Mouse (Mus musculus) G1E (cell line): ENCODE measurements around the gene Wdr24.

Experiments used
- CTCF ChIP-seq: IDR thresholded peaks from 2 replicates; pipeline ENCODE4 v1.5.1; 2012; ENCODE audit warnings: low read depth, low read length, inconsistent platforms, mixed read lengths
- GATA1 ChIP-seq: IDR thresholded peaks from 2 replicates; pipeline ENCODE4 v1.6.1; 2012; ENCODE audit warnings: borderline replicate concordance, low read length, inconsistent platforms, mixed read lengths
- GATA2 ChIP-seq: IDR thresholded peaks from 2 replicates; pipeline ENCODE4 v1.6.1; 2012; ENCODE audit warnings: low read depth, low read length, inconsistent platforms, borderline replicate concordance

DNA sequence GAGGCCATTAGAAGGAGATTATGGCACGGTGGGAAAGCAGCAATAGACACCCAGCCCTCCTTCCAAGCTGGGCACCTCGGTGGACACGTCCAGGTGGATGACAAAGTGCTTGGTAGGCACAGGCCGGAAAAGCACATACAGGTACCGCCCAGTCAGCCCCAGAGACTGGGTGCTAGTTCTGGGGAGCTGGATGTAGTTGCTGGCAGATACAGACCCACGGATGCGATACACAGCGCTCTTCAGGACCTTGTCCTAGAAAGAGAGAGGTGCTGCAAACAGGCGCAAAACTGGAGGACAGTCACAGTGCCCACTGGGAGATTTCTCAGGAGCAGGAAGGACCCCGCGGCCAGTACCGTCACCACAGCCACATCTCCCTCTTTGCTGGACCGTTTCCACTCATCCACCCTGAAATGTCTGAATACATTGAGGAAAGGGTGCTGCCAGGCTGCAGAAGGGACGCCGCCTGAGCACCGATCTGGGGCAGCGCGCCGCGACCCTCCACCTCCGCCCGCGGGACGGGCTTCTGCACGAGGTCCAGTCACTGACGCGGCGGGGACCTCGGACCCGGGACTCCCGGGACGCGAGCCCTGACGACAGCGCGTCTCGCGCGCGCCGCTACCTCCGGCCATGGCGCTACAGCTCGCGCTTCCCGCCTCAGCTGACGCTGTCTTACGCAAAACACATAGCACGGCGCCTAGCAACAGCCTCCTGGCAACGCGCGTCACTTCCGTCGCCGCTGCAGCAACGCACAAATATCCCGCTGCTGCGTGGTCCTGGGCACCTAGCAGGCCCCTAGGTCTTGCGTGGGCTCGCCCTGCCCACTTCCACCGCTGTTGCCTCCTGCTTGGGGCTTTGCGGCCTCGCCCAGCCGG lies 37.6 kb downstream of the Wdr24 start, which contains the start of gene Wdr90:
- TF ChIP-seq CTCF: no peak
- no peak for TF ChIP-seq GATA1
- no peak for TF ChIP-seq GATA2
